Mouse (Mus musculus) spleen, embryonic (tissue): Measurements from ENCODE around the gene Usp2.

ENCODE experiments used
- CTCF ChIA-PET: fragments of 350-600 bp; sonication (Branson Sonifier 250); formaldehyde crosslinking; loops from one replicate; lab custom pipeline; 2022; lab: Charles Lee

The Usp2 gene

GRCm38 (mm10) chr9:44075276-44075995, 8.6 kb downstream of the Usp2 start:
- CTCF ChIA-PET = no interaction called here

DNA sequence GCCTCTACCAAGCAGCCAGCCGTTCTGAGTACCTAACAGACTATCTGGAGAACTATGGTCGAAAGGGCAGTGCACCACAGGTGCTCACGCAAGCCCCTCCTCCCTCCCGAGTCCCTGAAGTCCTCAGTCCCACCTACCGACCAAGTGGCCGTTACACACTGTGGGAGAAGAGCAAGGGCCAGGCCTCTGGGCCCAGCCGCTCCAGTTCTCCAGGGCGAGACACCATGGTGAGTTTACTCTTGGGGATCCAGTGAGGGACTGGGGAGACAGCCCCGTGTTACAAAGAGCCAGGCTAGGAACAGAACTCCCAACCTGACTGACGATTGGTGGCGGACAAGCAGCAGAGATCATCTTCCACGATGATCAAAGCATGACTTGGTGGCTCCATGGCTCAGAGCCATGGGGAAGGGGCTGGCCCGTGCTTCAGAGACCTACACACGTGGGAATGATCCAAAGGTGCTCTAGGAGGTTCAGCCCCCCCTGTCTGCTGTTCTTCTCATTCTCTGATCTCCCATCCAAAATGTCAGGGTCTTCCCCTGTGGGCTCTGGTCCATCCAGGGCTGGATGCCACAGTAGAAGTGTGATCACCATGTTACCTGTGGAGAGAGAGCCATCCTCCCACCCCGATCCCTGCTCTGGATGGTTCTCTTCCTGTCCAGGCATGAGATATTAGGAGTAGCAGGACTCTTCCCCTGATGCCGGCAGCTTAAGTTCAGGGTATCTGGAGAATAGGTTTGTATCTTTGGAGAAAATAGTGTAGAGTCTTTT, 9.4 kb downstream of the Usp2 start:
- CTCF ChIA-PET = no interaction called here

- CTCF ChIA-PET = no interaction called here
Observed at GRCm38 (mm10) chr9:44076764-44077120, 9.9 kb downstream of the Usp2 start.

DNA sequence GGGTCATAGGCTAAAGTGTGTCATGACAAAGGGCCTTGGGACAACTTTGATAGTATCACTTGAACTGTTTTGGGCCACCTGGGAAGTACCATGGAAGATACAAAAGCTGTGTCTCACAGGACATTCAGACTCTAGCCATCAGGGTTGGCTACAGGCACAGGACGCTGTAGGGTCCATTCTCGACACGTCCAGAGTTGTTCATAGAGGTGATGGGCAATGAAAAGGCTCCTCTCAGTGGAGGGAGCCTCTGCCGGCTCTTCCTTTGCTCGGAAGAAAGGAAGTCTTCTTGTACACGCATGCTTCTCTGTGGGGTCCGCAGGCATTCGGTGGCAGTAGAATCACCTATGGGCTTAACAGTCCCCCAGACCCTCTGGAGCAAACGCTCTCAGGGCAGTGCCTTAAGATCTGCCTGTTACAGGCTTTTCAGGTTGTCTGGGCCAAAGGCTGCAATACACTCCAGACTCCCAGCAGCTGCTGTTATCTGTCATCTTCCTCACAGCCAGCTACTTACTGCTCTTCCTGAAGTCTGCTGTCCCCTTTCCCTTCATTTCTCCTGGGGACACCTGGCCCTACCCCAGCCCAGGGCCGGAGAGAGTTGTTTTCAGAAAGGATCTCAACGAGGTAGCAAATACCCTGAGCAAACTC, 10.6 kb downstream of the Usp2 start:
- CTCF ChIA-PET = interaction anchor here (0.7 kb wide), 1 partner anchor 11 kb away, joined by 3 read pairs; no protein-coding TSS in a partner anchor

- CTCF ChIA-PET = interaction anchor here (0.7 kb wide), 1 partner anchor 11 kb away, joined by 3 read pairs; no protein-coding TSS in a partner anchor
Observed at GRCm38 (mm10) chr9:44078136-44078797, 11.4 kb downstream of the Usp2 start.

DNA sequence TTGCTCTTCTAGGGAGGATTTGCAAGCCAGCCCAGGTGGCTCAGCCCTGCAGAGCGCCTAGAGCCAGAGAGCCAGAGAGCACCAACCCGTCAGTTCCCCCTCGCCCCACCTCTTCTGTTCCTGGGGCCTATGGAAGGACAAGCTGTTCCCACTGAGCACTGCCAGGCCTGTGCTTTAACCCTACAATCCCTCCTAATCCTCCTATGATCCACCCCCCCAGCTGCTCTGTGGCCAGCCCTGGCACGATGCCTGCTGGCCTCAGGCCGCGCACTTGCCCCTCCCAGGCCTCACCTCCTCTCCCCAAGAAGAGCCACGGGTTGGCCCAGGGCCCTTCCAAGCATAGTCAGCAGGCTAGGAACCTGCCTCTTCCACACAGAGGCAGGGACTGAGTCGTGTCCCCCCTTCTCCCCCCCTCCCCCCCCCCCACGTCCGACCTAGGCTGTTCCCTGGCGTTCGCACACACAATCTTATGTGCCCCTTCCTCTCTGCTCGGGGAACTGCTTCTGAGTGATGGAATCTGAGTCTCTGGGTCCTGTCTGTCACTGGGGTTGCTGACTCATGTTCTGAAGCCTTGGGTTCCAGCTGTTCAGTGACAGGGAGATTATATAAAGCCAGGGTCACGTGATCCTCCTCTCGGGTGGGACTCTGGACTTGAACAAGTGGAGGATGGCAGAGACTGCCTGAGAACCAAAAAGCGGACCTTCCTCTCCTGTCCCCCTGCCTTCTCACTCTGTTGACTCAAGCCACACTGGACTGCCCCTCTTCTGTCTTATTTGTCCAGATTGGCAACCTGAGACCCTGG, 12.3 kb downstream of the Usp2 start:
- CTCF ChIA-PET = no interaction called here

GRCm38 (mm10) chr9:44079997-44080780, 13.4 kb downstream of the Usp2 start:
- CTCF ChIA-PET = no interaction called here

DNA sequence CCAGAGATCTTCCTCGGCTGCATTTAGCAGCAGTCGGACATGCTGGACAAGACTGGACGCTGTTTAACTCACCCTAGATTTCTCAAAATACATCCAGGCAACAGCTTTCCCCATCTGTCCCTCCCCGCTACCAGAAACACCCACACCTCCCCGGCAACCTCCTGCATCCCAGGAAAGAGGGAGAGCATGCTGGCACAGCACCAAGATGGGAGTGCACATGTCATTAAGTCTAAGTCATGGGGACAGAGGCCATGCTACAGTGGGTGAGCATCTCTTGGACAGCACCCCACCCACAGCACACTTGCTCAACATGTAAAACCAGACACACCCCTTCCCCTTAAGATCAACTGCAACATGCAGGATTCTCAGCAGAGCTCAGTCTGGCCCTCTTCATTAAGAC, 14.1 kb downstream of the Usp2 start:
- CTCF ChIA-PET = interaction anchor here (0.9 kb wide), 1 partner anchor 131 kb away, joined by 3 read pairs; no protein-coding TSS in a partner anchor

DNA sequence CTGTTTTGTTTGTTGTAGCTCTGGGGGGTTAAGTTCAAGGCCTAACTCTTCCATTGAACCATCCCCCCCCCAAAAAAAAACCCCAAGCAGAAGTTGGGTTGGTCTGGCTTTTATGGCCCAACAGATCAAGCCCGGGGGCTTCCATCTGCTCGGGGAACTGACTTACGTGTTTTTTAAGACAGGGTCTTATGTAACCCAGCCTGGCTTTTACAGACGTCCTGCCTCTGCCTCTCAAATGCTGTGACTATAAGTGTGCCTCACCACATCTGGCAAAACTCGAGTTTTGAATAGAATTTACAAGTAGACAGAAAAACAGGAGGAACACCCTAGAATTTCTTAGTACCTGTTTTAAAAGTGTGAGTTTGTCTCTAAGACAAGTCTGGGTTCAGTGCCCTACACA, 14.8 kb downstream of the Usp2 start:
- CTCF ChIA-PET = interaction anchor here (0.9 kb wide), 1 partner anchor 131 kb away, joined by 3 read pairs; no protein-coding TSS in a partner anchor

DNA sequence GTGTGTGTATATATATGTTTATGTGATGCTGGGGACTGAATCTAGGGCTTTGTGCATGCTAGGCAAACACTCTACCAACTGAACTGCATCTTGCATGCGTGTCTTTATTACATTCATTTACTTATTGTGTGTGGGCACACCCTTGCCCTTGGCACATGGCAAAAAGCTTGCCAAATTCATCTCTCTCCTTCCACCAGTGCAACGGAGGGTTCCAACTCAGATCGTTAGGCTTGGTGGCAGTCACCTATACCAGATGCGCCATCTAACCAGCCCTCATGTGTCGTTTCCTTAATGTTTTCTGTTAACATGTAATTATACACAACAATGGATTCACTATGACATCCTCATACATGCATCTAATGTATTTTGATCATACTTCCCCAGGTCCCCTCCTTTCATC, 15.4 kb downstream of the Usp2 start:
- CTCF ChIA-PET = no interaction called here

- CTCF ChIA-PET = interaction anchor here (0.5 to 0.7 kb wide), 2 partner anchors 10 to 12 kb away, joined by 4 read pairs; no protein-coding TSS in a partner anchor
Observed at GRCm38 (mm10) chr9:44083392-44084121, 16.7 kb downstream of the Usp2 start.

- CTCF ChIA-PET = no interaction called here
Observed at GRCm38 (mm10) chr9:44084236-44084635, 17.4 kb downstream of the Usp2 start.

DNA sequence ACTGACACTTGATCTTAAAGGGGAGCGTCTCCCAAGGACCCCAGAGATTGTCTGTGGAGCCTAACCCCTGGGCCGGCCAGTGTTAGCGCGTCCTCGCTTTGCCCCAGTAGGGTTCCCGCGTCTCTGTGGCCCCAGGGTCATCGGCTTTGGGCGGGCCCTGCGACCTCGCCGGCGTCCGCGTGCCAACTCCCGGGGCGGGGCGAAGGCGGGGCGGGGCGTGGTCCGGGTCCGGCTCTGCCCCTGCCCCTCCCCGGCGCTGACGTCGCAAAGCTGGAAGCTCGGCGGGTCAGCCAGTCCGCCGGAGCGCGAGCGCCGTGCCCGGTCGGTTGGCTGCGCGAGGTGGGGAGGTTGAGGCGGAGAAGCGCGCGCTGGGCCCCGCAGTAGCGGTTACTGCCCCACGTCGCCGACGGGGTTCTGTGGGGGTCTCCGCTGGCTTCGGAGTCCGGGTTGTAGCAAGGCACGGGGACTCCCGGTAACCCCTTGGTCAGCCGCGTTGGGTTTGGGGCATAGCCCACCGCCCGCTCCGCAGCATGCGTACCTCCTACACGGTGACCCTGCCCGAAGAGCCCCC, 17.9 kb downstream of the Usp2 start:
- CTCF ChIA-PET = no interaction called here

DNA sequence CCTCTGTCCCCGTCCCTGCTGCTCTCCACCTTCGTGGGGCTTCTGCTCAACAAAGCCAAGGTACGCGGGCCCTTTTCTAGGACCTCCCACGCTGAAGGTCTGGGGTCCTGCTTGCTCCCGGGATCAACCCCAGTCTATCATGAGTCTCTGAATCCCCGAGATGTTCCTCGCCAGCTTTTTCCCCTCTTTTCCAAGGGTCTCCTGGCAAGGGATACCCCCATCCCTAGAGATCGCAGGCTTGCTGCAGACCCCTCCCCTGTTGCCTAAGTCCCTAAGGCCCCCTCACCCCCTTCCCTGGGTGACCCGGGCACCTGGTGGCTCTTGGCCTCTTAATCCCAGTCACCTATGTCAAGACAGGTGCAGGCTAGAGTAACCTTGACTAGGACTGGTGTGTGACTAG, 18.5 kb downstream of the Usp2 start:
- CTCF ChIA-PET = no interaction called here

DNA sequence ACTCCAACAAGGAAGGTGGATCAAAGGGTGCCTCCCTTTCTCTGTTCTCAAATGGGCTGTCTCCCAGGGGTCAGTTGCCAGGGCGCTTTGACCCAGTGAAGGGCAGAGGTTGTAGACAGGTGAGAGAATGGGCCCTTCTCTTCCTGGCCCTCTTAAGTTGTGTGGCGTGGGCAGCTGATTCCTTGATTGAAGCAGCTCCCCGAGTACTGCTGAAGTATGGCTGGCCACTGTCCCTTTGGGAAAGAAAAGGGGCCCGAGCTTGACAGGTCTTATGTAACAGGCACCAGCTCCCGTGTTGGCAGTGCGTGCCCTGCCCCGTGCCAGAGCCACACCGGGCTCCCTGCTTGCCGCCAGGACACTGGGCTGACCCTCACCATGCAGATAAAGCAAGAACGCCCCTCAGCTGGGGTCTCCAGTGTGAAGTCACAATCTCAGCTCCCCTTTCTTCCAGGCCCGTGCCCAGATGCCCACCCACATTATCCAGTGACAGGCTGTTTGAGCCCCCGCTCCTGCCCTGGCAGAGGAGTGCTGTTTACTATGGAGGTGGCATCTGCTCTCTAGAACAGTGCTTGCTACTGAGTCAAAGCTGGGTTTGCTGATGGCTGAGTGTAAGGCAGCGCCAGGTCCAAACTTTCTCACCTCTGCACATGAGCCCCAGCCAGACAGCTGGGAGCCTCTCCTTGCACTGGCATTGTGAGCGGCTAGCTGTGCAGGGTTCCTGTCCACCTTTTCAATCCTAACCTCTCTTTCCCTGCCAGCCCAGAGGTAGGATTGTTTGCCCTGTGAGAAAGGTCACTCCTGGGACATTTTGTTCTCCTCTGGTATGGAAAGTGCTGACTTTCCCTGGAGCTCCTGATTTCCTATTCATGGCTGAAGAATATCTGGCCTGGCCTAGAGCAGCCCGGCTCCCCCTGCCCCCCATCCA, 19.2 kb downstream of the Usp2 start:
- CTCF ChIA-PET = interaction anchor here (0.5 to 0.6 kb wide), 2 partner anchors 31 to 897 kb away, joined by 3 to 4 read pairs; no protein-coding TSS in a partner anchor

- CTCF ChIA-PET = no interaction called here
Observed at GRCm38 (mm10) chr9:44086960-44087359, 20.1 kb downstream of the Usp2 start.

- CTCF ChIA-PET = interaction anchor here (0.6 kb wide), 1 partner anchor 11 kb away, joined by 13 read pairs; no protein-coding TSS in a partner anchor
Observed at GRCm38 (mm10) chr9:44087761-44088455, 21.1 kb downstream of the Usp2 start.
